Mouse (Mus musculus) 416B (cell line): ENCODE results near the gene Zpbp2.

ENCODE experiments used
- DNase-seq: peaks from one replicate; pipeline ENCODE4 v3.0.0; 2011; ENCODE audit warnings: low read depth

Zpbp2 gene

DNA sequence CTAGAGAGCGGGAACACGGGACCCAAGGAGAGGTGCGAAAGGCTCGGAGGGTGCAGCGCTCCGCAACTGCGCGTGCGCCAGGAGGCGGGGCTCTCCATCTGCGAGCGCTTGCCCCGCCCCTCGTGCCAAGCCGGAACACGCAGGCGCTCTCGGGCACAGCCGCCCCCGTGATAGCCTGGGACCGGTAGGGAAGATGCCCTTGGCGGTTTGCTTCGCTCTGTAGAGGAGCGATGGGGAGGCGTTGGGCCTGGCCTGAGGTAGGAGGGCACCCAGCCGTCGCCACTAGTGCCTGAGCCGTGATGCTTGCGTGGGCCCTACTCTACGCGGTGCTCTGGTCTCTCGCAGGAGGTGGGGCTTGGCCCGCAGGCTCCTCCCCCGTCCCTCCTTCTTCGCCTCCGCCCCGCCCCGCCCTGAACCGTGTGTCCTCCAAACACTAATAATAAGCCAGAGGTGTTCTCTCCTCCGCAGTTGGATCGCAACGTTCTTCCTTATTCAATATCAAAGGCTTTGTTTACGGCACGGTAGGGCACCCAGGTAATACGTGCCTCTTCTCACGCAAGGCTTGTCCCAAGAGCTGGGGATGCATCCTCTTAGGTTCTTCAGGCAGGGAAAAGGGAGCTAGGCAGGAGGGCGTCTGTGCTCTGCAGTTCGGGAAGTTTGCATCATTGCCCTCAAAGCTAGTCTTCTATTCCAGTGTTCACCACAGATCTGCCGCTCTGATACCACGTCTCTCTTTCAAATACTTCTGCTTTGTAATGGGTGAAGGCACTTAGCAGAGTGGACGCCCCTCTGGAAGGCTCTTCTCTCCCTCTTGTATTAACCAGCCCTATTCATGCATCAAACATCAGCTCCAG lies at the start of gene Zpbp2:
Zpbp2 (plus strand) TSS at position 123 of the 854 bp plus-strand sequence.
- peak; percentile 93 for DNase-seq

DNA sequence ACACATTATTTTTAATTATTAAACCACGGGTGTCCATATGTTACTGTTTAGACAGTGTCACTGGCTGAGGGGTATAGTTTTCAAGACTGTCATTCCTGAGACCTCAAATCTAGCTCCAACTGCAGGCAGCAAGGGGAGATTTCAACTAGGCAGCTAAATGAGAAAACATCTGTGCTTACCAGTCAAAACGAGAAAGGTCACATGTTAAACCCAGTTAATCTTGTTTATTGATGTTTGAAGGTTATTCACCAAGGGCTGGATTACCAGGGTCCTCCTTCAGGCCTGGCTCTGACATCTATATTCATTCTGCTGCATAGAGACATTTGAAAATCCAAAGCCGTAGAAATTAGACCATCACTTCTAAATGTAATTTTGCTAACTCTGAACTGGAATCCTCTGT lies 46.0 kb upstream of the Zpbp2 start:
- DNase-seq = no peak

DNA sequence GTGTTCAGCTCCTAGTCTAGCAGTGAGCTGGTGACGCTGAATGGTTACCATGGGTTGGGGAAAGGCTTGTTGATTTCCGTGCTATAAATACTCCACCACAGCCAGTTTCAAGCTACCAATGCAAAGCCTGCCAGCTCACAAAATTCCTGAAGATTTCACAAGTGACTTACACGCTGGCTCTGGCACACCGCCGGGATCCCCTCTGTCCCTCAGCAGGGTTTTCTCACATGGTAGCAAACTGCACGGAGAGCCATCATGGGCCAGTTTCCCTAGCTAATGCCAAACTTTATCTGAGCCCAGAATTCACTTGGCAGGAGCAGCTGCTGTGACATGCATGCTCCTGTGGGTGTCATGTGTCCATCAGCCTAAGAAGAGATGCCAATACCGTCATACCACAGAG lies 41.5 kb upstream of the Zpbp2 start:
- no peak for DNase-seq

DNA sequence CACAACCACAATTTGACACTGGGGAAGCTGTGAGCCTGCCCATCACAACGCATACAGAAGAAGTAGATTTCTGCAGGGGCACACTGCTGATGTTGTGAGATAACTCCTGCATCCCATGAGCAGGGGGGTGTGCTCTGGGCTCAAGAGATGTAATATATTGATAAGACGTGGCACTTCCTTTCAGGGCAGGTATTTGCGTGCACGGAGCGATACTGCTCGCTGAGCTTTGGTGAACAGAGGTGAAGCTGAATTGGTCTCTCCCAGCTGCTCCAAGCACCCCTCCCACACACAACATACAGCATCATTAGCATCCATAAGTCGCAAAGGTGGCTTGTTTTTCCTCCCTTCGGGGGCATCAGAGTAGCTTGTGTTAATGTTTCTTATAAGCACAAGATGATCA lies 40.8 kb upstream of the Zpbp2 start:
- no peak for DNase-seq

DNA sequence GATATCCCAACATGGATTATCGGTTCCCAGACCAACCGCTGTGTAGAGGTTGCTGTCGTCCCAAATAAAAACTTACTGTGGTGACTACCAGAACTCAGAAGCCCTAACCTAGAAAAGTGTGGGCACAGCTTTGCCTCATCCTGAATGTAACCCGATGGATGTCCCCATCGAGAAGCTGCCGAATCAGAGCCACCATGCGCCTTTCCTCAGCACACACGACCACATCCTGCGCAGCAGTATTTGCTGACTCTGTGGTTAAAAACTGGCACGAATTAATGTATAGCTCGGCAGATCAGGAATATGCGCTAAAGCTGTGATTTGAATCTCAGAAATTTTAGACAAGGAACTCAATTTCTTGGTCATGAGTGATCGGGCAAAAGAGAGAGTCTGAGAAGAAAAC lies 38.0 kb upstream of the Zpbp2 start:
- DNase-seq = no peak

DNA sequence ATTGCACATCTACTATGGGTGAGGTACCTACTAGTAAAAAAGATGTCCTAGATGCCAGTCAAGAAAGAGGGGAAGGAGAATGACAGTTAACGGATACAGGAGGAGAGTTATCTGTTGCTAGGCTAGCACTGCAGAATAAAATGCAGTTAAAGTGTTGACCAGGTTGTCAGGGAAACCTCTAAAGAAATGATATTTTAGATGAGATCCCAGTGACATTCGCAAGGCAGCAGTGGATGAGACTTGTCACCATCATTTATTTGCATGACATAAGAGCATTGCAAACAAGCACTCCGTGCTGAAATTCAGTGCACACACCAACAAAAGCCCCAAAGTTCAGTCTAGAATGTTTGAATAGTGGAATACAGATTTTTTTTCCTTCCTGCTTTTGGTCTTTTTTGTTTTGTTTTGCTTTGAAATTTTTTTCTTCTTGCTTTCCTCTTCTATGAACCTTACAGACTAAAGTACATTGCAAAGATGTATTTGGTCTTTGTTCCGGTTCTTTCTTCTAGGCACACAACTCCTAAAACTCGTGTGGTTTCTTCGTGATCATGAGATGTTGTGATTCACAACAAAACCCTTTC lies 37.5 kb upstream of the Zpbp2 start:
- DNase-seq = no peak

DNA sequence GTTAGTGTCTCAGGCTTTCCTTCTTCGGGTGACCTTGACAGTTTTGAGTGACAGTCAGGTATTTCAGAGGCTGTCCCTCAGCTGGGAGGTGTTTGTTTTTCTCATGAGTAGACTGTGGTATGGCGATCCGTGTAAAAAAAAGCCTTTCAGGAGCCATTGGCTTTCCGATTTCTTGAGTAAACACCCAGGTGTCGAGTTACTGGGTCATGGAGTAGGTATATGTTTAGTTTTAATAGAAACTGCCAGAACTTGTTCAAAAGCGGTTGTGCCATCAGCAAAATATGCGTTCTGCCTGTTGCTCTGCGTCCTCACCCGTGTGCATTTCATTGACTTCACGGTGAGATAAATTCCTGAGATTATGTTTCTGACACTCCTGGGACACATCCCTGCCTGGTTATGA lies 30.4 kb upstream of the Zpbp2 start:
- DNase-seq = no peak

DNA sequence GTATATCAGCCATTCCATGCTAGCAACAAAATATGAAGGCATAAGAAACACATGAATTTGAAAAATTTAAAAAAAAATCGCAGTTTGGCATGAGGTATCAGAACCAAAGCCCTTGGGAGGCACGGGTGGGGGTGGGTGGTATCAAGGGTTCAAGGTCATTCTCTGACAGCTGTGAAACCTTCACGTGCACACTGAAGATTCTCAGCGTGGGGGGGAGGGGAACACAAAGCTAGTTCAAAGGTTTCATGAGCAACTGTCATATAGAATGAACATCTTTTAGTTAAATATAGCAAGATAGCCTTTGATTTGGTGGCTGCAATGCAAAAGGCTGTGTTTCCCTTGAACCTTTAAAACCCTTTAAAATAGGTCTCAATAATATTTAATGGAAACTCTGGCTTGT lies 25.8 kb upstream of the Zpbp2 start:
- DNase-seq = no peak

DNA sequence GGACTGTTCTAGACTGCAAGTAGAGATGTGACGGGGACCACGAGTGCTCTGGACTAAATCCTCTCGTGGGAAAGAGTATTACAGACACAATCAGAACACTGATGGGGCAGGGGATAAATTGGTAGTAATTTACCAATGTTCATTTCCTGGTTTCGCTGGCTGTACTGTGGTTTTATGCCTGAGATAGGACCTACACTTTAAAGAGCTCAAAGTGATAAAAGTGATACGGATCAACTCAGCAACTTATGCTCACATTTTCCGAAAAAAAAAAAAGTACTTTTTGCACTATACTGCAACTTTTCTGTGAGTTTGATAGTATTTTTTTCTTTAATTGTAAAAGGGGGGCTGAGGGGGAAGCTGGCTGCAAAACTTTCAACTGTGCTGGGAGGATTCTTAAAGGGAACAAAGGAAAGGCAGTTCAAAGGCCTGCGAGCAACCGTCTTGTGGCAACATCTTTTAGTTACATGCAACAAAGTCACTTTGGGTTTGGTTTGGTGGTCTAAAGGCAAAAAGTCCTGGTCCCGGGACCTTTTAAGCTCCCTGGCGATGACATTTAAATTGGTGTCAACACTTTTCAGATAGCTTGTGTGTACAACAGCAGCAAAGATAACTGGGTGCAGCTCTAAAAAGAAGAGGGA lies 24.0 kb upstream of the Zpbp2 start:
- no peak for DNase-seq

DNA sequence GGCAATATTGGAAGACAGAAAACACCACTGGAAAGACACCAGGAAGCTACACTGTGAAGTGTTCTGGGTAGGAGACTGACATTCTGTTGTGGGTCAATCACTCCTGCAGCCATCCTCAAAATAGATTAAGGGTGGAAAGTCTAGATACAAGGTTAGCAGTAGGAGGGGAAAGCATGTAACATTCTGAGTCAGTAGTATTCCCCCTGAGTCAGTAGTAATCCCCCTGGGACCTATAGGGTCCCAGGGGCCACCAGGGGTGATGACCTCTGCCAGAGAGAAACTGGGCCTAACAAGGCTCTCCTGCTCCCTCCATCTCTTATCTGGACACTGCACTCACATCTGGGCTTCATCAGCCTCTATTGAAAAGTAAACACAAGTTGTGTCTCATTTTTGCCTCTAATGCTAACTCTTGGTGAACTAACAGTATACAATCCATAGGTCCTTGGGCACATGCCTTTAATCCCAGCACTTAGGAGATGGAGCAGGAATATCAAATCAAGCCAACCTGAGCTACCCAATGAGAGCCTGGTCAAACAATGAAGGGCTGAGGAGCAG lies 13.3 kb upstream of the Zpbp2 start:
- no peak for DNase-seq

DNA sequence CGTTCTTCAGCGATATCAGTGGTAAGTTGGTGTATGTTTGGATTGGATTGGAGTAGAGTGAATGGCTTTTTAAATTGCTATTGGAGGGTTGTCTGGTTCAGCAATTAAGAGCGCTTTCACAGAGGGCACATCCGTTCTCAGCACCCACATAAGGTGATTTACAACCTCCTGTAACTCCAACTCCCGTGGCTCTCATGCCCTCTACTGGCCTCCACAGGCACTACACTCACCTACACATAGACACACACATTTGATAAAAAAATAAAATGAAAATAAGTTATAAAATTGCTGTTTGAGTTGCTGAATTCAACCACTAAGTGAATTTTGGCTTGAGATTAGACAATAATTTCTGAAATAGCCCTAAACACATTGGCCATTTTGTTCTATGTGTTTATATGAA lies 10.6 kb upstream of the Zpbp2 start:
- peak; percentile 16 for DNase-seq

DNA sequence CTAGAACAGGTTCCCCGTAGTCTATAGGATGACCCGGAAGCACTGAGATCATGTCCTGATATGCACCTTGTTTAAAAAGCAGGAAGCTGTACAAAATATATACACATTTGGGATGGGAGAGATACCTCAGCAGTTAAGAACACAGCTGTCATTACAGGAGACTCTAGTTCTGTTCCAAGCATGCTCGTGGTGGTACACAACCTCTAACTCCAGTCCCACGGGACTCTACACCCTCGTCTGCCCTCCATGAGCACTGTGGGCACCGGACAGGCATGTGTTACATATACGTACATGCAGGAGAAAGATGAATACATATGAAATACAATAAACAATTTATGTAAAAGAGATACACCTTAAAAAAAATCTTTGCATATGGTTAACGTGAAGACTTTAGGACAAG lies 8.3 kb upstream of the Zpbp2 start:
- no peak for DNase-seq

DNA sequence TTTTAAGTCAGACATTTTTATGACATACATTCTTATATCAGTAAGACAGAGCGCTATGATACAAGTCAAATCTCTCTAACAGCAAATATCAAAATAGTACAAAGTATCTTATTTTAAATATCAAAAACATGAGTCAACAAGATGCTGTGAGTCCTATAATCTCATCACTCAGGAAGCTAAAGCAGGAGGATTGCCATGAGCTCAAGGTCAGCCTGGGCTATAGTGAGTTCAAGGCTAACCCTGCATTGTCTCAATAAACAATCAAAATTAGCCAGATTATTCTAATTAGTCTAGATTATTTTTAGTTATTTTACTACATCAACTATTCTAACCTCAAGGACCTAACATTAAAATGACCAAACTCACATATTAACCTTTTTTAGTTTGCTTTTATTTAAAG lies 7.5 kb upstream of the Zpbp2 start:
- DNase-seq = no peak

DNA sequence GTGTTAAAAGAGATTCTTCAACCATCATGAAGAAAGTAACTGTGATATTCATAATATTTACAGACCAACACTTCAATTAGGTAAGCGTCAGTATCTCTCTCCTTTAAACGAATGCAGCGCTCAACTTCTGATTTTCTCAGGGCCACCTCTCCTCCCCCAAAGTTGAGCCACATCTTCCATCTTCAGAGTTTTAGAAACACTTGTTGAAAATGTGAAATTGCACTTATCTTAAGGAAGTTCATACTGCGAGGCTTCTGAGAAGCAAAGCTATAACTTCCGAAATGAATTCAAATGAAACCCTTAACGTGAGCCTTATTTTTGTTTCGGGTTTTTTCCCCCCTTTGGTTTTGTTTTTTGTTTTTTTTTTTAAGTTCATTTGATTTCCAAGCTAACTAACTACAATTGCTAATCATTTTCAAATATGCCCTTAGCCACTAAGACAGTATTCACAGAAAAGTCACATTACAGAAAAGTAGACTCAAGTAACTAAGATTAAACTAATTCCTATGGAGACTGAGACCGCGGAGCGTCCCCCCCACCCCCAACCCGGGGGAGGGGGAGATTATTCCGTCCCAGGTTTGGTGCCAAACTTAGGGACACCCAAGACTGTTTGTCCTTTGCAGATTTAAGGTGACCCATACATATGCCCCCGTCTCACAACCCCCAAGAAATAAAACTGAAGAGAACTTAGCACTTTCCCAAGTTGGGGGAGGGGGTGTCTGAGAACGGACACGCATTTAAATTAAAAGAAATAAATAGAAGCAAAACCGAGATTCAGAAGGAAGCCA lies 5.8 kb upstream of the Zpbp2 start:
- DNase-seq = no peak

DNA sequence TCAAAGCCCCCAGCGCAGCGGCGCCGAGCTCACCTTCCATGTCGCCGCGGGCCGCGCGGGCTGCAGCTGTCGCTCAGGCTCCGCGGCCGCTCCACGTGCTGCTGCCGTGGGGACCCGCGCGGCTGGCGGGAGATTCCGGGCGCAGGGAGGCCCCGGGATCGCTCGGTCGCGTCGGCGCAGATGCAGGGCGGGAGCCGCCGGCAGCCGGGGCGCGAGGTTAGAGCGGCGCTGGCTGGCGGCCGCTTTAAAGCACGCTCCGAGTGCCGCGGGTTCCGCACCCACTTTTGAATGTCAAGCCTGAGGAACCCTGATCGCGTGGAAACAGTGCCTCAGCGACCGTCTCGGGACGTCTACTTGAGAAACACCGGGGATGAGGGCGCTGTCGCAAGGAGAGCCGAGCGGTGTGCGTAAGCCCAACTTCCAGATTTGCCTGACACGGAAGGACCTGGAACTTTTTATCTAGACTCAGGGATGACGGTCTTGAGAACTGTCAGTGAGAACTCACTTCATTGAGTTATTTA lies 5.1 kb upstream of the Zpbp2 start, which contains the start of gene Ikzf3:
Ikzf3 (minus strand) TSS at position 321 of the 521 bp plus-strand sequence.
- no peak for DNase-seq

DNA sequence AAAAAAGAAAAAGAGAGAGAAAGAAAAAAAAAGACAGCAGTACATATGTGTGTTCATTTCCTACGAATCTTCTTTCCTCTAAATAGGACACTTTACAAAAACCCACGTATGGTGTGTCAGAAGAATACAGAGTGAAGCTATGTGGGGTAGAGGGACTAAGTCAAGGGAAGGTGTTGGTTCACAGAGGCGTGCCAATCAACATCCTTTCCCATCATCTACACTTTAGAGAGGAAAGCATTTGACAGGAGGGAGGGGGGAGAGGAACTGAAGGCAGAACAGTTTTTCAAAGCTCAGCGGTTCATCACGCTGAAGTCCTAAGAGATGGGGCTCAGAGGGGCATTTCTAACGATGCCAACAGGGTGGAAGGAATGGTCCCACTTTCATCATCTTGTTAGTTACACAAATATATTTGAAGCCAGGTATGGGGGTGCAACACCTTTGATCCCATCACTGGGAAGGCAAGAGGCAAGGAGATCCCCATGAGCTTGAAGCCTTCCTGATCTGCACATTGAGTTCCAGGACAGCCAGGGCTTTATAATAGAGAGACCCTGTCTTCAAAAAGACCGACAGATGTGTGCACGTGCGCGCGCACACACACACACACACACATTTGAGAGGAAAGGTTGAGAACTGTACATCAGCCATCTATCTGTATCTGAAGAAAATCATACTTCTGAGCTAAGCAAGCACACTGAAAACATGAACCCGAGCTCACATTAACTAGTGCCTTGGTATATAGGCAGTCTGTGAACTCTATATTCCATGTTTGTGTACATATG lies 4.2 kb upstream of the Zpbp2 start:
- no peak for DNase-seq

DNA sequence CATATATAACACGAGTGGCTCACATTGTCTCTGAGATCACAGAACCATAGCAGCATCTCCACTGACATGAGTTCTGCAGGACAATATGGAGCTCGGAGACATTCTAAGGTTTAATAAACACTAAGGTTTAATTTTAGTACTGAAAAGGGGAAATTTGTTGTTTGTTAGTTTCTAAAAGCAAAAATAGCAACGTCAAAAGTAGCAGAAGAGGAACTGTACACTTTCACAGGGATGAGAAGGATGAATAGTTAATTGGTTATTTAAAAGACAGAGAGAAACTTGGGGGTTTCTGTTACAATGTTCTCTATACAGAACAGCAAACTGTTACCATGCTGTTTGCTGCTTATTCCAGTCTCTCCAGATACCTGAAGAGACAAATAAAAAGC lies 3.6 kb upstream of the Zpbp2 start:
- DNase-seq = no peak

DNA sequence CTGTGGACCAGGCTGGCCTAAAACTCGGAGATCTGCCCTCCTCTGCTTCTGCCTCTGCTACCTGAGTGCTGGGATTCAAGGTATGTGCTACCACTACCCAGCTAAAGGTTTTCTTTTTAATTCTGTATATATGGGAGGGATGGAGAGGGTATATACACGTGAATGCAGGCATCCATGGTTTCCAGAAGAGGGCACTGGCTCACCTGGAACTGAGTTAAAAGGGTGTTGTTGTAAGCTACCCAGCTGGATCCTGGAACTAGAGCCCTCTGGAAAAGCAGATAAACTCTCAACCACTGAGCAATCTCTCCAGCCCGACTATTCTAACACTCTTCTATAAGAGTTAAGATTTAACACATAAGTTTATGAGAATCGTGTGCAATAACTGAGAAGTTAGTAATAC lies 1.5 kb upstream of the Zpbp2 start:
- peak; percentile 64 for DNase-seq

DNA sequence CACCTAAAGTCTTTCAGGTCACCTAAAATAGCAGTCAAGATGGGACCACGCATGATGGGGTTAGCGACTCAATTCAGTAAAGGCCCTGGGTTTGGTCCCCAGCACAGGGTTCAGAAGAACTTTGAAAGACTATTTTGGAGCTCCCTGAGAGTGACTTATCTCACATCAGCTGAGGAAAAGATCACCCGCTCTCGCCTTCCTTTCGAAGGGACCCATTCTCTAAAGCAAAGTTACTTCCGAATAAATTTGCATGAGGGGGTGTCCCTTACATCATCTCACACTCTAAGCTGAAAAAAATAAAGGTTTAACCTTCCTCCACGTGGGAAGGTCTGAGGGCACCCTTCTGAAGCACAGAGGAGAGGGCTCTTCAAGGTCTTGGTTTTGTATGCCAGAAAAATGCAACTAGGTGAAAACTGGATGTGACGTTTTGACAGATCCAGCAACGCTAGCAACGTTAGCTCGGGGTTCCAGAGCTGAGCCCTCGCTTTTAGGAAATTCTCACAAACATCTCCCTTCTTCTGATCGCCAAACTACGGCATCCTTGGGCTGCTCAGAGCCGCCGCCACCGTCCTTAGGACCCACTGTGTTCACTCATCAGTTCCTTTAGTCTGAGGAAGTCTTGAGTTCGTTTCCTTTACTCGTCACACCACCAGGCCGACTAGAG lies 454 bp upstream of the Zpbp2 start:
- no peak for DNase-seq

DNA sequence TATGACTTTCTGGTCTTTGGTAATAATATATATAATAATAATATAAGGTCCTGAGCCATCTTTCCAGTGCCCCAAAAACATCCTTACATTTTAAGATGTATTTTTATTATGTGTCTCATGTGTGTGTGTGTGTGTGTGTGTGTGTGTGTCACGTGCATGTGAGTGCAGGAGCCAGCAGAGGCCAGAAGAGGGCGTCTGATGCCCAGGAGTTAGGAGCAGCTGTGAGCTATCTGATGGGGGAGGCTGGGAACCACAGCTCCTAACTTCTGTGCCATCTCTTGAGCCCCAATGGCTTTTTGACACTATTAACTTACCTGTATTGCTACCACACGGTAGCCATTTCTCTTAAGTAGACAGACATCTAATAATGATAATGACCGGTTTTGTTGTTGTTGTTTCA lies 3.1 kb downstream of the Zpbp2 start:
- peak; percentile 13 for DNase-seq
